Mouse (Mus musculus) thymus, postnatal 14 days (tissue): ENCODE measurements around the gene Apbb2.

Experiments used
- DNase-seq: peaks from one replicate; pipeline ENCODE4 v3.0.0; 2021

Apbb2 gene

GRCm38 (mm10) chr5:66468331-66469001, 150.1 kb downstream of the Apbb2 start:
- DNase-seq, result no peak

- DNase-seq, result no peak
Measured at GRCm38 (mm10) chr5:66462665-66463064, 155.9 kb downstream of the Apbb2 start.

DNA sequence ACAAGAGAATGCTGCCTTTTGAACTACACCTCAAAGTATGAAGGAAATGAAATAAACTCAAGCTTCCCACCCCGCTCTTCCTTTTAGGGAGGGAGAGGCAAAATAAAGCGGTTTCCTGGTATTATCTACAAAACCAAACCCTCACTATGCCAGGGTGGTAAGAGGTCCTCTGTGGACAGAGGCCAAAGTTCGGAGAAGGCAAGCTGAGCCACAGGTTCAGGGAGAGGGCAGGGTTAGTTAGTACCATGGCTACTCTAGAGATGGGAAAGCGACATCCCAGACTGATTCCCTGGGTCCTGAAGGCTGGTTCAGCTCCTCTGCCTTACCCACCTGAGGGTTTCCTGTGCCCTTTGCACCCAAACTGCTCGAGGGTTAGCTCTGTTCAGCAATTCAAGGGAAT, 159.7 kb downstream of the Apbb2 start:
- DNase-seq, result no peak

GRCm38 (mm10) chr5:66455271-66455670, 163.3 kb downstream of the Apbb2 start:
- no peak for DNase-seq

DNA sequence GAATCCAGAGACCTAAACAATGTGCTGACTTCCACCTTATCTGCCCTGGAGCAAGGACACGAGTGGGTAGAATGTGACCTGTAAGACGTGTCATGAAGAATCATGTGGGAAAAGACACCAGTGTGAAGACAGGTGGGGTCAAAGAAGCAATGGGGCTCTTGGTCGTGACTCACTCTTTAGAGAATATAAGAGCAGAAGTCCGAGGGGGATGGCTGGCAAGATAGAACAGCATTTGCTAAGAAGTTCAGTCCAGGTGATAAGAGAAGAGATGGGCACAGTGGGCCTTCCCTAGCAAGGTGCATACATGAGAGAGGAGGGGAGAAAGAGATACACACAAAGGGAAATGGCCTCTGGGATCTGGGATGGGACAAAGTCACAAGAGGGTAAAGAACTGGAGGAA, 163.8 kb downstream of the Apbb2 start:
- no peak for DNase-seq

- DNase-seq, result no peak
Measured at GRCm38 (mm10) chr5:66453106-66453505, 165.5 kb downstream of the Apbb2 start.

GRCm38 (mm10) chr5:66451561-66451960, 167.0 kb downstream of the Apbb2 start:
- DNase-seq, result no peak

- DNase-seq, result no peak
Measured at GRCm38 (mm10) chr5:66445497-66445896, 173.1 kb downstream of the Apbb2 start.

GRCm38 (mm10) chr5:66442260-66442659, 176.3 kb downstream of the Apbb2 start:
- no peak for DNase-seq

- DNase-seq, result no peak
Measured at GRCm38 (mm10) chr5:66436791-66437246, 181.8 kb downstream of the Apbb2 start.

- no peak for DNase-seq
Measured at GRCm38 (mm10) chr5:66435158-66435557, 183.4 kb downstream of the Apbb2 start.

DNA sequence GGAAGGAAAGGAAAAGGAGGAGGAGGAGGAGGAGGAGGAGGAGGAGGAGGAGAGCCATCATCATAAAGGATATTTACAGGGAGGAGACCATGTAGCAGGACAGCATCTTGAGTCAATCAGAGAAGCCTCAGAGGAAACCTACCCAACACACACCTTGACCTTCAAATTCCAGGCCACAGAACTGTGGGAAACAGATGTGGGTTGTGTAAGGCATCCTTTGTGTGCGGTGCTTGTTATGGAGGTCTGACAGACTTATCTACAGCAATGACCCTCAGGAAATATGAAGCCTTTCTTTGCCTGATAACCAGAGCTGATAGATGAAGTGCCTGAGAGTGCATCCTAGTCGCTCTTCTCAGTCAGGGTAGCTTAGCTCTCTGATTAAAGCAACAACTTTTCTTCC, 189.5 kb downstream of the Apbb2 start:
- DNase-seq, result no peak

- no peak for DNase-seq
Measured at GRCm38 (mm10) chr5:66428071-66428470, 190.5 kb downstream of the Apbb2 start.

DNA sequence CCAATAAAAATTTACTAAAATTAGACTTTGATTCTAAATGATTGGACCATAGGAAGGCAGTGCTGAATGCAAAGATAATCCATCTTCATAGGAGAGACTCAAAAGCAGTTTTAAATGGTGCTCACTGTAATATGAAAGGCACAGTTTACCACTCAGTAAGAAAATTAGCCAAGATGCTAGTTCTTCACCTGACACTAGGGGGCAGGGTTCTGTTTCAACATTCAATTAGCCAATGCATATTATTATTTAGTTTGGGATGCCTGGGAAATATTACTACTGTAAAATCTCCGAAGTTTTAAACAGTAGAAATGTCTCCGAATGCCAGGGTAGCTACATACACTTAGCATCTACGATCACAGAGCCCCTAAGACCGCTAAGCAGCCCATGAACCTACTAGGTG, 194.7 kb downstream of the Apbb2 start:
- DNase-seq, result peak; percentile 10

- DNase-seq, result no peak
Measured at GRCm38 (mm10) chr5:66423466-66423865, 195.1 kb downstream of the Apbb2 start.

- DNase-seq, result no peak
Measured at GRCm38 (mm10) chr5:66421954-66422353, 196.6 kb downstream of the Apbb2 start.

DNA sequence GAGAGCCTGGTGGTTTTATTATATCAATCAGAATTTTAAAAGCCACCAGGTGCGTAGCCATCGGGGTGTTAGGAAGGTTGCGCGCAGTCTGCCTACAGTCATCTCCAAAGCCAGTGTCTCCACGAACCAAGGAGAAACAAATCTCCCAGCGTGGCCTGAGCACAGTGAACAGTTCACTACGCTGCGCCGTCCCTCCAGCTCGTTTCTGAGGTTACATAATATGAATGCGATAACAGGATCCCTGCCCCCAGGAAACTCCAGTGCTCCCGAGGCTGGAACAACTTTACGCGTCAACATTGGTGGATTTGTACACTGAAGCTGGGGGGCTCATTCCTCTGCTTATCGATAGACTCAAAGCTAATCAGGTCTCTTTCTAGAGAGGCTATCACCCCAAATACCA, 197.4 kb downstream of the Apbb2 start:
- no peak for DNase-seq

DNA sequence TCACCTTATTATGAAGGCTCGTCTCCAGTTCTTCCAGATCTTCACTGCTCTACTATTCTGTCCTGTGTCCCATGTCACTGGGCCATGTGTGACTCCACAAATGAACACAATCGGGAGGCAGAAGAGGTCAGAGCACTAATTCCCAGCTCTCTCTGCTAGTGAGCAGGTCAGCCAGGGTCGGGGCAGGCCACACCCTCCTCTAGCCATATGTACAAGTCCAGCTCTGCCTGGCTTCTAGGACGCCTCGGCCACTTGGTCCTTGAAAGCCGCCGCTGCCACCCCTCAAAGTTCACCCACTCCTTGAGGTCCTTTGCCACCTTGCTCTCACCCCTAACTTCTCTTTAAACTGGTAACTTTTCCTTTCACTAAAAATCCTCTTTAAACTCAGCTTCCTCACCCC, 198.6 kb downstream of the Apbb2 start:
- DNase-seq, result no peak

DNA sequence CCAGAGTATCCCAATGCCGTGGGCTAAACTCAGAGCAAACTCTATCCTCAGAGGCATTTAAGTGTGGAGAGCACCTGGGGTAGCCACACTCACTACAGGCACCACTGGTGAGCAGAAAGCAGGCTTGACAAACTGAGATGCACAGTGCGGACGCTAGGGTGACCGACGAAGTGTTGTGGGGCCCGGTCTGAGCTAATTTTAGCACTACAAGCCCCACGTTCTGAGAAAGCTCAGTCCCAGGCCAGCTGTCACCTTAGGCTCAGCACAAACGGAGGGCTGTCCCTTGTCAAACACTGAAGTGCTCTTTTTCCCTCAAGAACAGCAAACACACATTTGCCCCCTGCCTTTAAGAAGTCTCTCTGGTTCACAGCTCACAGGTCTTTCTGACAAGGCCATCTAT, 201.3 kb downstream of the Apbb2 start:
- DNase-seq, result no peak

DNA sequence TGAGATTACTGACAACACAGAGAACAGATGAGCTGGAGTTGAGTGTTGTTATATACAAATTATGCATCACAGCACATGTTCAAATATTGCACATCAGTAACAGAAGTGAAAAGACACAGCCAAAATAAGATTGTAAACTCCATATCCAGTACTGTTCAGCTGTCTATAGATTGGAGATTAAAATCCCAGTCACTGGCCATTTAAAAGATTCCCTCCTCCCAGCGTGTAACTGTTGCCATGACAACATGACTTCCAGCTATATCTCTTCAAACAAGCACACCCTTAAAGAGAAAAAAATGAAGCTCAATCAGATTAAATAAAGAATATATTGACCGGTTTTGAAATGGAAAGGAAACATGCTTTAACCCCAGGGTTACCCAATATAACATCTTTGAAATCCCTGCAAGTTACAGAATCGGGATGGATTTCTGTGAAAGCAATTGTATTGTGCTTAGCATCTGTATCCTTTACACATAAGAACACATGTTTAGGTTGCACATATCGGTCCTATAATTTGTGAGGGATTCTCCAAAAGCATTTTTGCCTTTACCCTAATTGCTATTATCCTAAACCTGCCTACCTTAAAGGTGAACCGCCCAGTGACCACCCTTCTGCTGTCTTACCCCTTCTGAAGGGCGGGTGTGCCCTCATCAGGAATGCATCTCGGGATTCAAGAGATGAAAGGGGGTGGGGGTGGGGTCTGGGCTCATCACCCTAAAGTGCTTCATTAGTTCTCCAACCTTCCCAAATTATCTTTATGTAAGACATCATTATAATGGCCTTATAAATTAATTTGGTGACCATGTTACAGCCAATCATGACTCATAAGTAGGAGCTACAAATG, 202.7 kb downstream of the Apbb2 start:
- no peak for DNase-seq

- DNase-seq, result no peak
Measured at GRCm38 (mm10) chr5:66415033-66415697, 203.4 kb downstream of the Apbb2 start.

- no peak for DNase-seq
Measured at GRCm38 (mm10) chr5:66413402-66413801, 205.2 kb downstream of the Apbb2 start.

- DNase-seq, result no peak
Measured at GRCm38 (mm10) chr5:66412821-66413220, 205.8 kb downstream of the Apbb2 start.

- DNase-seq, result no peak
Measured at GRCm38 (mm10) chr5:66408546-66408945, 210.0 kb downstream of the Apbb2 start.
